Mouse (Mus musculus) lung, postnatal 36 days (tissue): ENCODE measurements at regions not wholly inside any gene's neighbourhood (a gene's known extent, or its start where the extent isn't known, plus 50 kb on each side); places are given as distances from the start of the nearest gene placed in this dataset.

Experiments
- DNase-seq: peaks from one replicate; pipeline ENCODE4 v3.0.0; 2022; ENCODE audit warnings: mixed read lengths

DNA sequence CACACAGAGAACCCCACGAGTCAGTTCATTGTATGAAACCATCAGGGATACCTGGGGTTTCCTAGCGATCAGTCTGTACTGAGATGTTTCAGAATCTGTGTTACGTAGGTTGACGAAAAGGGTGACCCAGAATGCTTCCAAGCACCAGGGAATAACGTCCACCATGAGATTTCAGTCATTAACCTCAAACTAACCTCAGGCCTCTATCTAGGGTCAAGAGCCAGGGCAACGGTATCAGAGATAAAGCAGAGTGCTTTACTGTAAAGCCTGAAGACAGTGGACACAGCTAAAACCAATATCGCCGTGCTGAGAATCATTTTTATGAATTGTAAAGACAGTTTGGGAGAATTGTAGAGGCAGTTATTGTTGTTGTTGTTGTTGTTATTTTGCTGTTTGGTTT lies 52.9 kb upstream of the Errfi1 start:
- DNase-seq = no peak

GRCm38 (mm10) chr4:150799550-150800398 lies 53.9 kb upstream of the Errfi1 start:
- DNase-seq = peak; percentile 77

GRCm38 (mm10) chr4:150798783-150799530 lies 54.8 kb upstream of the Errfi1 start:
- peak; percentile 76 for DNase-seq

GRCm38 (mm10) chr4:150798281-150798680 lies 55.4 kb upstream of the Errfi1 start:
- DNase-seq = no peak

- DNase-seq = no peak
These were observed 56.7 kb upstream of the Errfi1 start for GRCm38 (mm10) chr4:150797057-150797456.

DNA sequence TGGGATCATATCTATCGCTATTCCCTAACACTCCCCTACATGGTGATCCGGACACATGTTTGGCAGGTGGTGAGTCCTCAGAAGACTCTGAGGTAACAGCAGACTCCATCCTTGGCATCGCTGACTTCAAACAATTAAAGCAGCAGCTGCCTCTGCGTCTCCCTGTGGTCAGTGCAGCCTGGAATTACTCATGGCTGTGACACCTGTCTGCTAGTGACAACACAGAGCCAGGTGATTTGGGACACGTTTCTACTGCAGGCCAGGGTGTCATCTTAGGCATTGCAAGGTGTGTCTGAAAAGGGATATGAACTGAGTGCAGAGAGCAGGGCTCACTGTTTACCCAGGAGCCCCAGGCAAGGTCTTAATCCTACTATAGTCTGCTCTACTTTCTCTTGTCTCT lies 58.8 kb upstream of the Errfi1 start:
- no peak for DNase-seq

GRCm38 (mm10) chr4:150794257-150794794 lies 59.4 kb upstream of the Errfi1 start:
- DNase-seq = no peak

GRCm38 (mm10) chr4:150793146-150793545 lies 60.6 kb upstream of the Errfi1 start:
- no peak for DNase-seq

- no peak for DNase-seq
These were observed 64.6 kb upstream of the Errfi1 start for GRCm38 (mm10) chr4:150789166-150789565.

- peak; percentile 55 for DNase-seq
These were observed 66.6 kb upstream of the Errfi1 start for GRCm38 (mm10) chr4:150787113-150787512.

GRCm38 (mm10) chr4:150786651-150787050 lies 67.1 kb upstream of the Errfi1 start:
- no peak for DNase-seq

- DNase-seq = peak; percentile 88
These were observed 68.9 kb upstream of the Errfi1 start for GRCm38 (mm10) chr4:150784491-150785451.

DNA sequence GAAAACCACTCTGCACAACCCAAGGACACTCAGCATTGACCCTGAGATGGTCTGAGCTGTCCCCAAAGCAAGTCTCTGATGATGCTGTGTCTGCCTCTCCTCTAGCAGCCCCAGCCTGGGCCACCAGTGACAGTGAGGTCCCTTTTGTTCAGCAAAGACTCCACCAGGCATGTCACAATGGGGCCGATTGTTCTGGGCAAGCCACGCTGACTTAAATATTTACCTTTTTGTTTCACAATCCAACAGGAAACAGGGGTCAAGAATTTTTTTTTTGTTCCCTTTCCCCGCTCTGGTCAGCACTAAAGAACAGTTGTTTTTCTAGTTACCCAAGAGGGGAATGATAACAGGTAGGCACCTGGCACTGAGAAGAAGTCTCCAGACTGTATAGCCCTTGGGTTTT lies 72.4 kb upstream of the Errfi1 start:
- DNase-seq = peak; percentile 74

GRCm38 (mm10) chr4:150779340-150779739 lies 74.4 kb upstream of the Errfi1 start:
- no peak for DNase-seq

DNA sequence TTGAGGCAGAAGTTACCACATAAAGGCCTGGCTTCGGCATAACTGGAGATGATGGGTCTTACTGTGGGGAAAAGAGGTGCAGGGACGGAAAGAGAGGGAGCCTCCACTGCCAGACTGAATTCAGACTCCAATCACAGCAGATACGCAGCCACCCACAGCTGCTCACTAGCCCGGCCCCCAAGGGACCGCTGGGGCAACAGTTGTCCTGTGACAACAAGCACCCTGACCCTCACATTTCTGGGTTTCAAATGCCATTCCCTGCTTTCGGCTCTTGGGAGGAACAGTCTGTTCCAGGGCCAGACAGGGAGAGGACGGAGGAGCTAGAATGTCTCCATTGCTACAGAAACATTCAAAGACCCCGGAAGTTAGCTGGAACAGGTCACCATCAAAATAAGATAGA lies 75.0 kb upstream of the Errfi1 start:
- DNase-seq = peak; percentile 70

DNA sequence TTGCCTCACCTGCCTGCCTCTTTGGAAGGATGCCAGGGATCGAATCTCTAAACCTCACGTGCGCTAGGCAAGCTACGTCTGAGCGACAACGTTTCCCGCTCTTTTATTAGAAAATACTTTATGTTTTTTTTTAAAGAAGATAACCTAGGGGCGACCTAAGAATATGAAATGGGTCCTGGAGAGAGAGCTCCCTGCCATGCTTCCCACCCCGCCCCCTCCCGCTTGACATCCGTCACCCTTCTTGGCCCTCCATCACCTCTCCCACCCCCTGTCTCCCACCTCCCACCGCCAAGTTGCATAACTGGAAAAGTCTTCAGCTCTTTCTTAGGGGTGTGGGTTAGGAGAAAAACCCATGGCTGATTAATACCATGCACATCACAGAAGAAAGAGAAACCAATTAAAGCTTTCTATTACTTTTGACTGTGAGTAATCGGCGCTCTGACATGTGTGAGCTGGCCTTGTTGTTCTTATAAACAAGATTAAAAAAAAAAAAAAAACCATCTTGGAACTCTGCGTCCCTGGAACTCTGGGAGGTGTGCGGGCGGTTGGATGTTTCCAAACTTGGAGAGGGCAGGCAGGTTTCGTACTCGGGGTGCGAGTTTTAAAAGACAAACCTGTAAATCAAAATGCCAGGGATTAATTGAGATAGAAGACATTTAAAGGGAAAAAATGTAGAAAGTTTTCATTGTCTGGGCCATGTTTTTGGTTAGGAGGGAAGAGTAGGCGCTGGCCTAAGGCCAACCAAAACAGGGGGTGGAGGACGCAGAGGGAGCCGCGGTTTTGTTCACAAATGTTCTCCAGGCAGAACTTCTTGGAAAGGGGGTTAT lies 77.8 kb upstream of the Errfi1 start:
- DNase-seq = no peak

GRCm38 (mm10) chr4:150775281-150775680 lies 78.4 kb upstream of the Errfi1 start:
- no peak for DNase-seq

DNA sequence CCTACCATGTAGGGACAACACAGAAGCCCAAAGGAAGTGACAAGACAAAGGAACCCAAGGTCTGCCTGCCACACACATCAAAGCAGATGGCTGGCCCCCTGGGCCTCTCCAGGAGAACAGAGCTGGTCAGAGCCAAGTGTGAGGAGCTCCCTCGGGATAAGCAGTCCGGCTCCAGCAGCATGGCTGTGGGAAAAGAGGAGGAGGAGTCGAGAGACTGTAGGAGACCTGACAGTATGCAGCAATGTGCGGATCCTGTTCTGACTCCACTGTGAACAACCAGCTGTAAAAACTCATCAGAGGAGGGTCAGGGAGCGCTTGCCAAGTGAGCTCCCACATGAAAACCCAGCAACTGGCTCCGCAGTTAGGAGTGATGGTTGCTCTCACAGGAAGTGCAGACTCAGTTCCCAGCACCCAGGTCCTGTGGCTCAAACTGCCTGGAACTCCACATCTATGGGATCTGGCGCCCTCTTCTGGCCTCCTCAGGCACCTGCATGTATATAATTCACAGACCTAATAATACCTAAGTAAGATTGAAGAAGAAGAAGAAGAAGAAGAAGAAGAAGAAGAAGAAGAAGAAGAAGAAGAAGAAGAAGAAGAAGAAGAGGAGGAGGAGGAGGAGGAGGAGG lies 79.3 kb upstream of the Errfi1 start:
- no peak for DNase-seq

- peak; percentile 32 for DNase-seq
These were observed 81.6 kb upstream of the Errfi1 start for GRCm38 (mm10) chr4:150771922-150772651.

GRCm38 (mm10) chr4:150771469-150771868 lies 82.2 kb upstream of the Errfi1 start:
- DNase-seq = peak; percentile 62
